Mouse (Mus musculus): ENCODE results near the gene Ubox5. TPM values are rescaled to one million over a fixed set of nuclear protein-coding genes. Genes with fewer than 3 reads are reported as not detected.

The Ubox5 gene
- polyA plus RNA-seq, 1 experiment: 8.4 TPM

- peaks cover 4% of the 10 kb centered on the region; the same call in 1 of the 2 replicates for H3K4me1 ChIP-seq (ENCODE audit: control insufficient read depth, insufficient read depth, low read length)
- TF ChIP-seq CTCF (IDR thresholded peaks at IDR 0.05; ENCODE audit: borderline replicate concordance, insufficient read depth, low read length) (no peak), POLR2A (IDR thresholded peaks at IDR 0.05; ENCODE audit: low read depth, low read length) (no peak)
- H3K4me3 ChIP-seq (ENCODE audit: insufficient read depth, low read length): peak overlapping the region; percentile 72
- H3K27ac ChIP-seq (ENCODE audit: insufficient read depth, low read length): no peak overlapping the region
These were observed 65.8 kb downstream of the Ubox5 start for GRCm38 (mm10) chr2:130564063-130564462.

GRCm38 (mm10) chr2:130563212-130564055 lies 66.4 kb downstream of the Ubox5 start, which contains the start of gene Mrps26:
Mrps26 (plus strand) TSS chr2:130563742.
- TF ChIP-seq POLR2A (IDR thresholded peaks at IDR 0.05; ENCODE audit: low read depth, low read length): peak; percentile 89
- TF ChIP-seq CTCF (IDR thresholded peaks at IDR 0.05; ENCODE audit: borderline replicate concordance, insufficient read depth, low read length): no peak
- Histone ChIP-seq H3K4me3 (ENCODE audit: insufficient read depth, low read length) (peak within 1 kb of the TSS; percentile 72), H3K4me1 (ENCODE audit: control insufficient read depth, insufficient read depth, low read length) (peaks cover 4% of the 10 kb centered on the region; the same call in 1 of the 2 replicates), H3K27ac (ENCODE audit: insufficient read depth, low read length) (no peak within 1 kb of the TSS)

- no peaks in the 10 kb centered on the region for H3K4me1 ChIP-seq (ENCODE audit: control insufficient read depth, insufficient read depth, low read length)
- H3K4me3 ChIP-seq (ENCODE audit: insufficient read depth, low read length): no peak overlapping the region
- H3K27ac ChIP-seq (ENCODE audit: insufficient read depth, low read length): no peak overlapping the region
- no peak for TF ChIP-seq POLR2A (IDR thresholded peaks at IDR 0.05; ENCODE audit: low read depth, low read length)
- TF ChIP-seq CTCF (IDR thresholded peaks at IDR 0.05; ENCODE audit: borderline replicate concordance, insufficient read depth, low read length): no peak
These were observed 71.8 kb downstream of the Ubox5 start for GRCm38 (mm10) chr2:130558015-130558414.

GRCm38 (mm10) chr2:130557462-130557861 lies 72.4 kb downstream of the Ubox5 start:
- TF ChIP-seq CTCF (IDR thresholded peaks at IDR 0.05; ENCODE audit: borderline replicate concordance, insufficient read depth, low read length) (no peak), POLR2A (IDR thresholded peaks at IDR 0.05; ENCODE audit: low read depth, low read length) (no peak)
- no peaks in the 10 kb centered on the region for H3K4me1 ChIP-seq (ENCODE audit: control insufficient read depth, insufficient read depth, low read length)

GRCm38 (mm10) chr2:130556292-130556691 lies 73.5 kb downstream of the Ubox5 start:
- TF ChIP-seq CTCF (IDR thresholded peaks at IDR 0.05; ENCODE audit: borderline replicate concordance, insufficient read depth, low read length) (no peak), POLR2A (IDR thresholded peaks at IDR 0.05; ENCODE audit: low read depth, low read length) (no peak)
- no peaks in the 10 kb centered on the region for H3K4me1 ChIP-seq (ENCODE audit: control insufficient read depth, insufficient read depth, low read length)
- H3K4me3 ChIP-seq (ENCODE audit: insufficient read depth, low read length): no peak overlapping the region
- no peak overlapping the region for H3K27ac ChIP-seq (ENCODE audit: insufficient read depth, low read length)

More at GRCm38 (mm10) chr2:130557462-130557861, 72.4 kb downstream of the Ubox5 start:
- Histone ChIP-seq H3K27ac (ENCODE audit: insufficient read depth, low read length) (no peak overlapping the region), H3K4me3 (ENCODE audit: insufficient read depth, low read length) (no peak overlapping the region)

GRCm38 (mm10) chr2:130554841-130555240 lies 75.0 kb downstream of the Ubox5 start:
- H3K4me1 ChIP-seq (ENCODE audit: control insufficient read depth, insufficient read depth, low read length): no peaks in the 10 kb centered on the region
- no peak overlapping the region for H3K4me3 ChIP-seq (ENCODE audit: insufficient read depth, low read length)
- no peak overlapping the region for H3K27ac ChIP-seq (ENCODE audit: insufficient read depth, low read length)
- TF ChIP-seq POLR2A (IDR thresholded peaks at IDR 0.05; ENCODE audit: low read depth, low read length) (no peak), CTCF (IDR thresholded peaks at IDR 0.05; ENCODE audit: borderline replicate concordance, insufficient read depth, low read length) (no peak)

GRCm38 (mm10) chr2:130546957-130547356 lies 82.9 kb downstream of the Ubox5 start:
- no peak overlapping the region for H3K4me3 ChIP-seq (ENCODE audit: insufficient read depth, low read length)
- no peaks in the 10 kb centered on the region for H3K4me1 ChIP-seq (ENCODE audit: control insufficient read depth, insufficient read depth, low read length)
- no peak for TF ChIP-seq CTCF (IDR thresholded peaks at IDR 0.05; ENCODE audit: borderline replicate concordance, insufficient read depth, low read length)
- no peak for TF ChIP-seq POLR2A (IDR thresholded peaks at IDR 0.05; ENCODE audit: low read depth, low read length)
- no peak overlapping the region for H3K27ac ChIP-seq (ENCODE audit: insufficient read depth, low read length)

GRCm38 (mm10) chr2:130540266-130540665 lies 89.6 kb downstream of the Ubox5 start:
- TF ChIP-seq CTCF (IDR thresholded peaks at IDR 0.05; ENCODE audit: borderline replicate concordance, insufficient read depth, low read length) (no peak), POLR2A (IDR thresholded peaks at IDR 0.05; ENCODE audit: low read depth, low read length) (no peak)
- Histone ChIP-seq H3K4me3 (ENCODE audit: insufficient read depth, low read length) (no peak overlapping the region), H3K4me1 (ENCODE audit: control insufficient read depth, insufficient read depth, low read length) (no peaks in the 10 kb centered on the region), H3K27ac (ENCODE audit: insufficient read depth, low read length) (no peak overlapping the region)

Other genes starting within 250 kb of the Ubox5 start
- 38.9 and 54.4 TPM in 2 replicates for gene Cpxm1, start 232.5 kb downstream of the Ubox5 start, polyA plus RNA-seq (2011; ENCODE audit: insufficient read length, low read depth, missing spikeins)
- not detected in 2 replicates for gene Gm28372, start 224.8 kb downstream of the Ubox5 start, polyA plus RNA-seq (2011; ENCODE audit: insufficient read length, low read depth, missing spikeins)
- not detected in 2 replicates for gene 1700020A23Rik, start 224.8 kb downstream of the Ubox5 start, polyA plus RNA-seq (2011; ENCODE audit: insufficient read length, low read depth, missing spikeins)
- not detected in 2 replicates for gene Tmem239, start 223.6 kb downstream of the Ubox5 start, polyA plus RNA-seq (2011; ENCODE audit: insufficient read length, low read depth, missing spikeins)
- gene Vps16, start 205.7 kb downstream of the Ubox5 start, polyA plus RNA-seq (2011; ENCODE audit: insufficient read length, low read depth, missing spikeins): 84.9 and 90.1 TPM in 2 replicates
- 15.8 and 18.7 TPM in 2 replicates for gene Pced1a, start 205.3 kb downstream of the Ubox5 start, polyA plus RNA-seq (2011; ENCODE audit: insufficient read length, low read depth, missing spikeins)
- gene Ptpra, start 179.8 kb downstream of the Ubox5 start, polyA plus RNA-seq (2011; ENCODE audit: insufficient read length, low read depth, missing spikeins): 116 and 121 TPM in 2 replicates
- 24.4 and 24.7 TPM in 2 replicates for gene Mrps26, start 66.3 kb downstream of the Ubox5 start, polyA plus RNA-seq (2011; ENCODE audit: insufficient read length, low read depth, missing spikeins)
- gene Oxt, start 53.9 kb downstream of the Ubox5 start, polyA plus RNA-seq (2011; ENCODE audit: insufficient read length, low read depth, missing spikeins): not detected in 2 replicates
- not detected in 2 replicates for gene Avp, start 47.5 kb downstream of the Ubox5 start, polyA plus RNA-seq (2011; ENCODE audit: insufficient read length, low read depth, missing spikeins)
- 9.3 and 10.3 TPM in 2 replicates for gene Fastkd5, start within 50 bp of the Ubox5 start, polyA plus RNA-seq (2011; ENCODE audit: insufficient read length, low read depth, missing spikeins)
- gene Lzts3, start 12.8 kb upstream of the Ubox5 start, polyA plus RNA-seq (2011; ENCODE audit: insufficient read length, low read depth, missing spikeins): 4.5 and 5.1 TPM in 2 replicates
- 45.9 and 46.7 TPM in 2 replicates for gene Ddrgk1, start 34.6 kb upstream of the Ubox5 start, polyA plus RNA-seq (2011; ENCODE audit: insufficient read length, low read depth, missing spikeins)
- 66.6 and 71.8 TPM in 2 replicates for gene Itpa, start 37.6 kb upstream of the Ubox5 start, polyA plus RNA-seq (2011; ENCODE audit: insufficient read length, low read depth, missing spikeins)
- gene Slc4a11, start 67.5 kb upstream of the Ubox5 start, polyA plus RNA-seq (2011; ENCODE audit: insufficient read length, low read depth, missing spikeins): 3.5 TPM in 2 replicates